Mouse (Mus musculus) CD4-positive, CD25-positive, alpha-beta regulatory T cell, adult 2 months (primary cell): ENCODE data around the gene Rnf185.
A peak's percentile ranks its signal among the peaks of the same experiment; 100 is the strongest.

Experiments used
- DNase-seq: peaks from one replicate; pipeline ENCODE4 v3.0.0-alpha.2; 2012; ENCODE audit warnings: low read depth, low spot score

The Rnf185 gene

DNA sequence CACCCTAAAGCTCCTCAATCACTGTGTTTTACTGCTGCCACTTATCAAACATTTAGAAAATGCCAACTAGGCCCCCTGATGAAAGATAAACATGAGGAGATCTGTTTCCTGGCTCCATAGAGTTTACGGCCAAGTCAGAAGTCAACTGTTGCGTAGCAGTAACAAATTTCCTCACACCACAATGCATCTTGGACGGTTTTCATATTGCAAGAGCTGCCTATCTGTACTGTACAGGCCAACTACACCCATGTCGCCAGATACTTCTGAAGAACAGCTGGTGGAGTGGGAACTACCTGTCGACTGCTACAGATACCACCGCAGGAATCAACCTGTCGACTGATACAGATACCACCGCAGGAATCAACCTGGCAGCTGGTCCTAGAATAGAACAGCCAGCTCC lies 7.3 kb downstream of the Rnf185 start:
- DNase-seq, result no peak

DNA sequence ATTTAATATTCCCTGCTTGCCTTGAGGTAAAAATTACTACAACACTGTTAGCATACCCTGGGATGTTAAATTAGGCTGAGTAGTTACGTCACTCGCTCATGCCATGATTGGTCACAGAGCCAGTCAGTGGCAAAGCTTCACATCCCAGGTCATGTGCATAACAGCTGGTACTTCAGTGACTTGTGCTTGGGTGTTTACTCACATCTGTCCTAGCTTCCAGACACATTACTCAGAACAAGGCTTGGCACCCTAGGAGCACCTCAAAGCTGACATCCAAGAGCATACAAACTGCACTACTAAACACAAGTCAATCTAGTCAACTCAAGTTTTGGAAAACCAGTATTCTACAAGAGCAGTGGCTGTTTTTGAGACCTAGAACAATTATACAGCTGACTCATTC lies 9.1 kb downstream of the Rnf185 start:
- DNase-seq, result no peak

DNA sequence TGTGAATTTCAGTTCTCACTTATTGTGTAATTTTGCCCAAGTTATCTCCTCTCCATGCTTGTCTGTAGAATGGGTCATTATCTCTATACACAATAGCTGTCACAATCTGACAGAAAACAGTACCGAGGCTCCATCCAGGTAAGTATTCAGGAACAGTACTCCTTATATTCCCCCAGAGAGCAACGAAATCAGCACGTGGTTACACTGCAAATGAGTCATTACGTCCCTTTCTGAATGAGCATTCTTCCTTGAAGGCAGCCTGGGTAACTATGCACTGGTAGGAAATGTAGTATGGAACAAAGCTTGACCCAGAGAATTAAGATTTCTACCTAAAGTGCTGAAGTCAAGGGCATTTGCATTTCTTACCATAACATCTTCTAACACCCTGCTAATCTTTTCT lies 9.5 kb downstream of the Rnf185 start:
- DNase-seq, result no peak

DNA sequence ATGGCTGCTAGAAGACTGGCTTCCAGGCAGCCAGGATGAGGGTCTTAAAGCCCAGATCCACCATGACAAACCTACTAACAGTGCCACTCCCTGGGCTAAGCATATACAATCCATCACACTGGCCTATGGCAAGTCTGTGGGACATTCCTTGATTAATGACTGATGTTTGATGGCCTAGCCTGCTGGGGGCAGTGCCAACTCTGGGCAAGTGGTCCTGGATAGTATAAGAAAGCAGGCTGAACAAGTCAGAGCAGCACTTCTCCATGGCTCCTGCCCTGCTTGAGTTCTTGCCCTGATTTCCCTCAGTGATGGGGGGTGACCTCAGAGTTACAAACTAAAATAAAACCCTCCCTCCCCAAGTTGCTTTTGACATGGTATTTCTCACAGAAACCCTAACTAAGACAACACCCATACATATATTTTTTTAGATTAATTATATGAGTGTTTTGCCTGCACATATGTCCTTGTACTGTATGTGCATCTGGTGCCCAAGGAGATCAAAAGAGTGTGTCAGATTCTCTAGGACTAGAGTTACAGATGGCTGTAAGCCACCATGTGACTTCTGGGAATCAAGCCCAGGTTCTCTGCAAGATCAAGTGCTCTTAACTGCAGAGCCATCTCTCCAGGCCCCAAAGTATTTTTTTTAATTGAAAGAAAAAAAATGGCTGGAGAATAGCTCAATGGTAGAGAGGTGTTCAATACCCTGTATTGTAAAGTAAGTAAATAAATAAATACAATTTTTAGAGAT lies 10.3 kb downstream of the Rnf185 start:
- DNase-seq, result no peak

DNA sequence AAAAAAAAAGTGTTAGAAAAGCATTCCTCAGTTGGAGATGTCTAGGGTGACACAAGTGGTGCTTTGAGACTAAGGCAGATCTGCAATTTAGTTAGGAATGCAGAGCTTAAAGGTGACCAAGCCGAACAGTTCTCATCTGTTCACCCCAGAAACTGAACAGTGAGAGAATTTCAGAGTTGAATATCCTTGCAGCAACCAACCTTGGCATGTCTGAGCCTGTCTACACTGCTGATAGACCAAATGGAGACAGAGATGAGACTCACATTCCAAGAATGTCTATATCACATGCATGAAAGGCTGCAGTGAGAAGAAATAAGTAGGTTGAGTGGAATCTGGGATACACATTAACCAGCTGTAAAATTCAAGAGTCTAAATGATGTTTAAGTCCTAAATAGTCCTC lies 14.5 kb downstream of the Rnf185 start:
- DNase-seq, result no peak

DNA sequence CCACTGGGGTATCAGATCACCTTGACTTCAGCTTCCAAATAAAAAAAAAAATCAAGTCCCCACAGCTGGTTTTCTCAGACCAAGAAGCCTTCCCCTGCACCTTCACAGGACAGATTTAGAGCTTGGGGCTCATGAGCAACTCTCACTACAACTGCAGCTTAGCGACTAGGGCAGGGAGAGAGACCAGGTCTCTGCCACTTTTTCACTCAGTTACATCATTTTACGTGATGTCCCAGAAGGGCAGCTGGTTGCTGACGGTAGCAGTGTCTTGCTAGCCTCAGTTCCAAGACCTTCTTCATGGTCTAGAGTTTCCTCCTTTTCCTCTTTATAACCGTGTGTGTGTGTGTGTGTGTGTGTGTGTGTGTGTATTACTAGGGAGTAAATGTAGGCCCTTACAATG lies 18.4 kb downstream of the Rnf185 start:
- DNase-seq, result no peak

DNA sequence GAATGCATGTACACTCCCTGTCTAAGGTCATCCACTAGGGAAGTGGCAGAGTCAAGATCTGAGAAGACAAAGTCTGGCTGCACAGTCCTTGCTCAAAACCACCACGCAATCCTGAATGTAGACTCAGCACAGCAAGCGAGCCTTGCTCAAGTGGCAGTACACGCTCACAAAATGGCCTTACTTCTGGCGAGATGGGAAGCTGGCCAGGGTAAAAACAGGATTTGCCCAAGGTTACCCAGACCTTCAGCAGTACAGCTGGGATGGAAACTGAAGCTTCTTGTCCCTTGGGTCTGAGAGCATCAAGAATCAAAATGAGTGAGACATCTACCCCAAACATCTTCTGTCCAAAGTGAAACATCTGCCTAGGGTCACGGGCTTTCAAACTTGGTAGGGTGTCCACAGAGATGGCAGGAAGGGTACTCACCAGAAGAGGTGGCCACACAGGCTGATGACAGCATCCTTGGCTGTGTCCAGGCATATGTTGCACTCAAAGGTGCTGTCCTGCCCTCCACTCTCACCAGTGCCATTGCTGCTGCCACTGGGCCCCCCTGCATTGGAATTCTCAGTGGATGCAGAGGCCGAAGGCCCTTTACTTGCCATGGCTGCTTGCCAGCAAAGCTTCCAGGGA lies 20.1 kb downstream of the Rnf185 start:
- DNase-seq, result no peak

DNA sequence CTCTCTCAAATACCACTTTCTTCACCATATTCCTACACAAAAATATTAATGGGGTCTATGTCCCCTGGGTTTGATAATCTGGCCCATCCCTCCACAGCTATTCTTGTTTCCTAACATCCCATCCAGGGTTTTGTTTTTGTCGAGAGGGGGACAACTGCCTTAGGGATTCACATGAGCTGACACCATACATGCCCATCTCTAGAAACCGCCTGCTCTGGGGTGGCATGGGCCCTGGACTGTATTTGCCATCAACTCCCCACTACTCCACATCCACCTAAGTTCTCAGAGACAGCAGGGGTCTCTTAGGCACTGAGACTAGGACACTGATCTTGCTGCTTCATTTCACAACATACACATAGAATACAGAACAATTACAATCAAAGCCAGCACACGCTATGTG lies 20.6 kb downstream of the Rnf185 start:
- DNase-seq, result no peak

DNA sequence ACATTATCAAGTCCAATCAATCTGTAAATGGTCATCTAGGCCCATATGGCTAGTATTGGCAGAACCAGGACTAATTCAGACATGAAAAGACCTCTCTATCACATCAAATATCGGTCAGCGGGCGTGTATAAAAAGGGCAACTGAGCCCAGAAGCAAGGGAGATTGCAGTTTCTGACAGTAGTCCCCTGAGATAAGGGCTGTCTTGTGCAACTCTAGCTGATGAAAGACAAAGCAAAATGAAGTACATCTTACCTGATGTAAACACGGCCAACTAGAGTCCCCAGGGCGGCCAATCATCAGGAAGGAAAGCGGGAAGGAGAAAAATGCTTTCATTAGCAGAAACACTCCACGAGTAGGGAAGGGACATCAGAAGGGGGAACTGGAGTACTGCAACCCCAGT lies 23.5 kb downstream of the Rnf185 start:
- no peak for DNase-seq

DNA sequence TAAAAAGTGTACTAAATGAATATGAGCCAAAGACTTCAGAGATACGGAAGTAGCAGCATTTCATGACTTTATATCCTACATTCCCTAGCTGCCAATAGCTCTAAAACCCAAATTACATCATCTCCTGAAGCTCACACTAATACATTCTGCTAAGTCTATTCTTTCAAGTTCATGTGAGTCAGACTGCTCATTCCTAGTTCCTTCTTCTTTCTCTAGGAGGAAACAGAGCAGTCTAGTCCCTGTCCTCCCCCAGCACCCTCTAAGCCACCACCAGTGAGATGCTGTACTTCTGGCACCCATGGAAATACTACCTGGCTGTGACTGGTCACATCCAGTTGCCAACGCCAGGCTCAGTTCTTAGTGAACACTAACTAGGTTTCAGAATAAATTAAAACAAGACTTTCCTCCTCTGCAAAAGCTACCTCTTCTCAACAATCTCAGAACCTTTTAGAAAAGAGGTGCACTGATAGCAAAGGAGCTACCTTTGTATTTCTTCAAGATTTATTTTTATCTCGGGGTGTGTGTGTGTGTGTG lies 24.4 kb downstream of the Rnf185 start:
- no peak for DNase-seq

DNA sequence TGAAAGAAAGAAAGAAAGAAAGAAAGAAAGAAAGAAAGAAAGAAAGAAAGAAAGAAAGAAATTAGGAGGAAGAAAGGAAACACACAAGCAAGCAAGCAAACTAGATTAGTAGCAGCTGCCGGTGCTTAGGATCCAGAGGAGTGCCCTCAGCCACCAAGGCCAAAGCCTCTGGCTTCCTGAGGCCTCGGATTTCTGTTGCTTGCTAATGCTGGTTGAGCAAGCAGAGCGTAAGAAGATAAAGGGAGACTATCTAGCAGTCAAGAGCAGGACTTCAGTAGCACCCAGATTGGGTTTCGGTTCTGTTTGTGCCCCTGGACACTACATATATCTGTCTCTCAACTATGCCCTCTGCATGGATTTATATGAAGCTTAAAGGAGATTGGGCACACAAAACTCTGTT lies 29.9 kb downstream of the Rnf185 start:
- no peak for DNase-seq

DNA sequence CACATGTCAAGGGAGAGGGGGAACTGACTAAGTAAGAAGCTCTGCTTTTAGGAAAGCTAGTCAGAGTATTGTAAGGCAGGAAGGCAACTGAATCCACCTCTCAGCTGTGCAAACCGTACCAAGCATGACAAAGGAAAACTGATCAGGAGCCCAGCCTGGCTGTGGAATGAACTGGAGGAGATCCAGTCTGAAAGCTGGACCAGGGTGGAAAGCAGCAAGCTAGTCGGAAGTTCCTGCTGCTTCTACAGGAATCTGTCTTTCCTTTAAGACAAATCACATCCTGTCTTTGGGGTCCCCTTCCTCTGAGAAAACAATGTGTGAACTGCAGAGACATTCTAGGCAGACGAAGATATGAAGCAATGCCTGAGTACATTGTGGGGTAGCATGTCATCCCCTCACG lies 33.4 kb downstream of the Rnf185 start:
- no peak for DNase-seq

DNA sequence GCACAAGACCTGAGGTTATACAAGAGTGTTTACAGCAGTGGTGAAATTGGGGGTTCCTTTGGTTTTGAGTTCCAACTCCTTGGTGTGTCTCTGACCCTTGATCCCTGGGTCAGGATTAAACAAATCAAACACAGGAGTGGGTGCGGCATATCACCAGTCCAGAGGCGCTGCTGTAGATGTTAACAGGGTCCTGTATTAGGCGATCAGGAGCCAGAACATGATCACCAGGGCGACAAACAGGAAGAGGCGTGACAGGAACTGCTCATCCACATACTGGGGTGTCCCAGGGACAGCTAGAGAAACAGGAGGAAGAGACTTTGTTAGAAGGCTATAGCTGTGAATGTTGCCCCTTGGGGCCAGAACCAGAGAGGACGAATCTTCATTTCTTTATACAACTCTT lies 34.4 kb downstream of the Rnf185 start:
- DNase-seq, result no peak

DNA sequence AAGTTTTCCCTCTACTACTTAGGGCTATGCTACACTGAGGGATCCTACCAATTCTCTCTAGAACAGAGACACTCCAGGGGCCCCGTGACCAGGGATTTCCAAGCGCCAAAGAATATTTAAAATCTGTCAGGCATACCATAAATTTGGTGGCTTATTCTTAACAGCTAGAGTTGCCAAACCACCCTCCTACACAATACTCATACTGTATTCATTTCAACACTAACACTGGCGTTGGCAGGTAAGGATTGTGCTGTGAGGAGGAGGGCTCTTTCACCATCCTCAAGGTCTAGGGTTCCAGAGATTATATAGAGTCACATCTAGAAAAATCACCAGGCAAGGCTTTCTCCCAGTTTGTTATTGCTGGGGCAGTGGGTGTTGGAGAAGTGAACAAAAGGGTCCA lies 35.8 kb downstream of the Rnf185 start:
- DNase-seq, result no peak

DNA sequence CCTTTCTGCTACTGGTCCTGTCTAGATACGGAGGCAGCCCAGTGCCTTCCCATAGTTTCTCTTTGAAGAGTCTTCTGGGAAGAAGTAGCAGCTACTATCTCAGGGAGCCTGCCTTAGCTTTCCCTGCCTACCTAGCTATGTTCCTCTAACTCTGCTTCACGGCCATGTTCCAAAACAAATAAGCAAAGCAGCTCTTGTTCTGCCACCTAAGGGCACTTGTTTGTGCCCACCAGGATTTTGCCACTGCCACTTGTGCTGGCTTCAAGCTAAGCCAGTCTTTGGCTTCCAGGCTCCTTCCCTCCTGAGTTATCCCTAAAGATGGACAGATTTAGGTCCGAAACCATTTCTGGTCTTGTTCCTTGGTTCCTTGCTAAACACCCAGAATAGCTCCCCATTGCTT lies 40.1 kb downstream of the Rnf185 start:
- no peak for DNase-seq

DNA sequence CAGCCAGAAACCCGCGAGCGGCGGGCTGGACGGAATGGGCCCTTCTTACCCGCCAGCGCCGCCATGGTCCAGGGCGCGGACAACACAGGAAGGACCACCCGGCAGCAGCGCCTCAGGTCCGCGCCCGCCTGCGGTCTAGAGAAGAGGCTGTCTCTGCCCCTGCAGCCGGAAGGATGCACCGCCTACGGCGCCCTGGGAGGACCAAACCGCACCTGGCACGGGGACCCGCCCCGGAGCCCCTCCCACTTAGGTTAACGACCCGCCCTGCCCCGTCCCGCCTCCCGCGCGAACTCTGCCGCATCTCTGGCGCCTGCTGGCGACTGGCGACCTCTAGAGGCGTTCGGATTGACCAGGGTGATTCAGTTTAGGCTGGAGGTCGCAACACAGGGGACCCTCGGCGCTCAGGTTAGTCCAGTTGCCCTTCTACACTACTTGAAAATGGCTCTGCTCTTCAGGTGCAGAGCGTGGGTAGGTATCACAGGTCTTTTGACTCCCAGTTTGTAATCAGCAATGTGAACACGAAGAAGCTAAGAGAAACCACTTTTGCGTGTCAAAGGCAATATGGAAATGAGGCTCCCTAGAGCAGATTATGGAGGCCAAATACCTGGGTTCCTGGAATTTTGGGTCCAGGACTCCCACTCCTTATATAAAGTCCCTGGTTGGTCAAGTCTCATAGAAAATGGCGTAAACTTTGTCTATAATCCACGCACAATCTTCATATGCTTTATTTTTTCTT lies 43.0 kb downstream of the Rnf185 start, which contains the start of gene Limk2:
Gene Limk2 (minus strand): TSS at position 193 of the 736 bp plus-strand sequence.
- peak; percentile 97 for DNase-seq

DNA sequence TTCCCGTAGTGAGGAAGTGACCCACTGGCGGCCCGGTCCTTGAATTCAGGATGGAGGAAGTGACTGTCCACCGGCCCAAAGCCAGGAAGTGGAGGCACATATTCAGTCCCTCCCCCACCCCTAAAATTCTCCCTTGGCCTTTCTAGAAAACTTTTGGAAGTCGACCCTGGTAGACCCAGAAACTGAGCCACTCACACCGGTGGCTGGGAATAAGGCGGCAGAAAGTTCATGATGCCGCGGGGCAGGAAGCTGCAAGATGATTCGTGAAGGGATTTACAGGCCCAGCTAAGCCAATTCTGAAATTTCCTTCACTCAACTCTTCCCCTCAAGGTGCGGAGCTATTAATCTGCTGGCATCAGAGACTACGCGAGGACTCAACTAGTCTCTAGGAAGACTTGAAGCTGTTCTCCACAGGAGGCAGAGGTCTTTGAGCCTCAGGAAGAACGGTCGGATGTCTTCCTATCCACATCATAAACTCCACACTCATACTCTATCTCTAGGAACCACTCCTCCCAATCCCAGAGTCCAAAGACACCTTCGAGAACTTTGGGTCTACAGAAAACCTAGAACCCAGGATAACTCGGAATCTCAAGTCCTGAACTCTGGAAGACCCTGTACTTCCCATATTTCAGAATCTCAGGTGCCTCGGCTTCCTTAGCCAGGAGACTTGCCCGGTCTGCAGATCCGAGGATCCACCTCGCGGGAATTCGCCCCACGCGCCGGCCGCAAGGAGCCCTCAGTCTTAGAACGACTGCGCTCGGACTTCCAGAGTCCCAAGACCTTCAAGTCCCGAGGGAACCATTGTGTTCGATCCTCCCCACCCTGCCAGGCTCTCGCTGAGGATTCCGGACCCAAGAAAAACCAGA lies 43.8 kb downstream of the Rnf185 start:
- DNase-seq, result peak; percentile 28

DNA sequence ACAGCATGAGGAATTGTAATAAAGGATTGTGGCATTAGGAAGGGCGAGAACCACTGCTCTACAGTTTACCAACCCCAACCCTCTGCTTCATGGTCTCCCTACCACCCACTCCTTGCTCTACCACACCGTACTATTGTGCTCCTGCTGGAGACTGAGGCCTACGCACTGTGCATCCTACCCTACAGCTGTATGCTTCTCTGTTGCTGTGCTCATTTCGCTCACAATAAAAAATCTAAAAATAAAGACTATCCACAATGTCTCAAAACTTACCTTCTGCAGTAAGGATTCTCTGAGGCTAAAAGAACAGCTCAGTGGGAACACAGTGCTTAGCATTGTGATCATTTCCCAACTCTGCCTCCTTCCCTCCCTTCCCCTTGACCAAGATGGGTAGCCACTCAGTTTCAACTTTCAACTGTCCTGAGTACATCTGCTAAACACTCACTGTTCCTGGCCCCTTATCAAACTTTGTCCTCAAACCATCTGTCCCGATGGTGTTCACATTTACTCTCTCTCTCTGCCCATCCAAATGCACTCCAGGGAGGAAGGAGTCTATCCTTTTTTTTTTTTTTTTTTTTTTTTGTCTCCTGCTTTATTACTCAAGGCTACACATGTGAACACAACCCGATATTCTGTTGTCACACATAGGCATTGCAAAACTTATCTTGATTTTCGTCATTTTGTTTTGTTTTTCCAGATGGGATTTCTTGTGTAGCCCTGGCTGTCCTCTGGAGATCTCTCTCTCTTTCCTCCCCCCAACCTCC lies 47.7 kb downstream of the Rnf185 start:
- DNase-seq, result no peak

DNA sequence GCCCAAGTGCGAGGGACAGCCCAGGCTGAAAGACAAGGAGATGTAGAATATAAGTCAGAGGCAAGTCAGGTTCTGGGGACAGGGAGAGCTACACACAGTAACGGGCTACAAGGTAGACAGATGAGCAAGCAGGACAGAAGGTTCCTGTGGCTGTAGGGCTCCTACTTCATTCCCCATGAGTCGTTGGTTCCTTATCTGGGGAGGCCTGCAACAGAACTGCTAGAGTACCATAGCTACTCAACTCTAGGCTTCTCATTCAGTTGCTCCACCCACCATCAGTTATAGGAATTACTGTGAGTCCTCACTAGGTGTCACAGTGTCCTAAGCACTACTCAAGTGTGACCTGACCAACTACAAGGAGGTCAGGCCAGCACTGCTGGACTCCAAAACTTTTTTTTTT lies 49.1 kb downstream of the Rnf185 start:
- DNase-seq, result no peak

DNA sequence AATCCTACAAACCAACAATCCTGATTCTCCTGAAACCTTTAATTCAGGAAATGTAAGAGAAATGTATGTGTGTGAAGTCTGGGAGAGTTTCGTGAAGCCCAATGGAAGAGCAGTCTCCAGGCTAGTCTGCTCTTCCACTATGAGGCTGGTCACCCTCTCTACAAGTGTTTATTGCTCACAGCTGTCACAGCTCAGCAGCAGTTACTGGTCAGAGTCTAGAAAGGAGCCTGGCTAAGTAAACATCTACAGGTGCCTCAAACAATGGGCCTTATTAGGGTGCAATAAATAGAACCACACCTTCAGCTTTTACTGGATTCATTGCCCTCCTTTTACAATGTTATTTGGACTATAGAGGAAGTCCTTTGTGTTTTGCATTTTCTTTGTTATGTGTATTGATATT lies 53.8 kb downstream of the Rnf185 start:
- no peak for DNase-seq

DNA sequence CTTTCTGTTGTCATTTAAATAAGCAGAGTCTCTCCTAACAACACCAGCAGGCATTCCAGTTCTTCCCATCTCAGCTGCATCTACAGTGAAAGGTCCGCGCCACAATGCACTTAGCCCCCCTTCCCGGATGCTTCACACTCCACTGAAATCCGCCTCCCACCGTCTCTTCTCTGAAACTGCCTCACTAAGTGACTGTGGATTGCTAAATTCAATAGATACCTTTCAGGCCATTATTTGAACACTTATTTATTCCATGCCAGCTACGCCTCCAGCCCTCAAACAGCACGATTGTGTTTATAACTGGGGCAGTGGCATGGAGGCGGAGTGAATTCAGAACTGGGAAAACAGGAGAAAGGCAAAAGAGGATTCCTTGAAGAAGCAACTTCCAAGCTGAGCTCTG lies 55.6 kb downstream of the Rnf185 start:
- no peak for DNase-seq
